28 mouse cellular contexts compared by ENCODE assay signal in genomic region chr9:22544349-22545341, GRCm38 (mm10).
A peak's percentile ranks its signal among the peaks of the same experiment; 100 is the strongest.
DNase-seq lines count a peak whose midpoint lies in the region; ATAC-seq and TF ChIP-seq lines count a peak whose summit lies in the region.
"Had no signal": no experiment of that assay in that cellular context is flagged by ENCODE, and none has a peak within 500 bp of the region (broad histone marks: within the 10 kb centered on the region; RNA-seq: fewer than 3 reads in every experiment).

No protein-coding gene starts in this region.

- TF ChIP-seq CTCF in brain, embryonic 14.5 days (IDR thresholded peaks at IDR 0.05; ENCODE audit: borderline replicate concordance, extremely low read depth, insufficient read depth, insufficient read length) = no peak

- peak; percentile 83 for ATAC-seq in intestine, embryonic 15.5 days
- no peak for ATAC-seq in monocyte, adult 5-6 weeks (replicated peaks; ENCODE audit: insufficient number of reproducible peaks, low FRiP score, low TSS enrichment, poor library complexity, severe bottlenecking)
- ATAC-seq: activated CD4-positive, CD25-positive, alpha-beta regulatory T cell, adult 4 months; CD4-positive, CD25-positive, alpha-beta regulatory T cell, adult 4 months; hindbrain, embryonic 16.5 days had no signal

- no peak for TF ChIP-seq POLR2A in brain, embryonic 14.5 days (IDR thresholded peaks at IDR 0.05; ENCODE audit: borderline replicate concordance, extremely low read depth, insufficient read depth, insufficient read length, poor library complexity, severe bottlenecking)

- WGBS in heart, embryonic 10.5 days = 65% methylated on average over 9 of the region's 9 CpGs
- 49% methylated on average over 9 of the region's 9 CpGs for WGBS in intestine, embryonic 15.5 days

- H3K9me3 ChIP-seq in heart, embryonic 10.5 days = no peaks in the 10 kb centered on the region
- H3K9me3 ChIP-seq in intestine, embryonic 15.5 days = no peaks in the 10 kb centered on the region
- H3K9me3 ChIP-seq: embryonic facial prominence, embryonic 10.5 days; embryonic facial prominence, embryonic 15.5 days; heart, embryonic 15.5 days; midbrain, embryonic 12.5 days had no signal

- H3K36me3 ChIP-seq in heart, embryonic 10.5 days = no peaks in the 10 kb centered on the region
- H3K36me3 ChIP-seq in intestine, embryonic 15.5 days = no peaks in the 10 kb centered on the region
- H3K36me3 ChIP-seq: embryonic facial prominence, embryonic 10.5 days; embryonic facial prominence, embryonic 15.5 days; heart, embryonic 15.5 days; midbrain, embryonic 12.5 days had no signal

- H3K9ac ChIP-seq in intestine, embryonic 15.5 days = no peak overlapping the region
- H3K9ac ChIP-seq: embryonic facial prominence, embryonic 15.5 days; heart, embryonic 15.5 days; liver, embryonic 14.5 days; lung, embryonic 14.5 days; midbrain, embryonic 12.5 days had no signal

- peak; percentile 16 for DNase-seq in heart, adult 11 months
- DNase-seq in heart, embryonic 10.5 days (ENCODE audit: low spot score) = no peak
- DNase-seq in brain, embryonic 14.5 days (ENCODE audit: low read depth) = peak; percentile 44
- no peak for DNase-seq in testis, postnatal 10 days (ENCODE audit: low spot score)
- DNase-seq in left cerebral cortex, adult 18-20 months (ENCODE audit: low spot score in 2 of 2) = no peak
- DNase-seq: adrenal gland, adult 8-10 months; cerebellum, adult 8-10 months; cerebellum, postnatal 25 days; gastrocnemius, postnatal 10 days; kidney, adult 11 months; kidney, postnatal 14 days; layer of hippocampus, adult 9-11 months; liver; right cerebral cortex, adult 18-20 months; spleen, adult 18-20 months; thymus, adult 2 months; thymus, postnatal 36 days had no signal

- H3K27me3 ChIP-seq in heart, embryonic 10.5 days (ENCODE audit: insufficient read depth, poor library complexity, severe bottlenecking) = no peaks in the 10 kb centered on the region
- no peaks in the 10 kb centered on the region for H3K27me3 ChIP-seq in intestine, embryonic 15.5 days (replicated peaks)
- H3K27me3 ChIP-seq: embryonic facial prominence, embryonic 15.5 days; heart, embryonic 15.5 days; midbrain, embryonic 12.5 days had no signal

- H3K4me3 ChIP-seq in heart, embryonic 10.5 days = no peak overlapping the region
- H3K4me3 ChIP-seq in intestine, embryonic 15.5 days (replicated peaks) = no peak overlapping the region
- H3K4me3 ChIP-seq: embryonic facial prominence, embryonic 10.5 days; embryonic facial prominence, embryonic 15.5 days; heart, embryonic 15.5 days; midbrain, embryonic 12.5 days had no signal

- no peak overlapping the region for H3K4me2 ChIP-seq in intestine, embryonic 15.5 days (replicated peaks)
- H3K4me2 ChIP-seq: embryonic facial prominence, embryonic 15.5 days; heart, embryonic 15.5 days; lung, embryonic 14.5 days; midbrain, embryonic 12.5 days had no signal

- H3K27ac ChIP-seq in heart, embryonic 10.5 days = no peak overlapping the region
- H3K27ac ChIP-seq in intestine, embryonic 15.5 days = no peak overlapping the region
- H3K27ac ChIP-seq: embryonic facial prominence, embryonic 10.5 days; embryonic facial prominence, embryonic 15.5 days; heart, embryonic 15.5 days; liver, embryonic 14.5 days; midbrain, embryonic 12.5 days had no signal

- no peaks in the 10 kb centered on the region for H3K4me1 ChIP-seq in heart, embryonic 10.5 days
- no peaks in the 10 kb centered on the region for H3K4me1 ChIP-seq in intestine, embryonic 15.5 days (replicated peaks)
- H3K4me1 ChIP-seq: embryonic facial prominence, embryonic 15.5 days; heart, embryonic 15.5 days had no signal

Comparison
In these comparisons a context has a peak if more than half of its experiments do, and no peak if none do; other contexts are left out.
1. DNase-seq: peak in heart, adult 11 months (single experiment) and brain, embryonic 14.5 days (single experiment); none in heart, embryonic 10.5 days (single experiment), testis, postnatal 10 days (single experiment) and left cerebral cortex, adult 18-20 months (0 of 2).